Mouse (Mus musculus) E14TG2a.4 (cell line): ENCODE data around the gene Pga5.

Source experiments
- H3K27me3 ChIP-seq: 2 replicates; pipeline ENCODE4 v1.6.1; 2014; ENCODE audit warnings: low read length, control low read depth; ENCODE audit not compliant: insufficient read depth
- H3K36me3 ChIP-seq: 2 replicates; pipeline ENCODE4 v1.6.1; 2014; ENCODE audit warnings: low read length, control low read depth; ENCODE audit not compliant: insufficient read depth
- H3K4me1 ChIP-seq: replicated peaks from 2 replicates; pipeline ENCODE4 v1.6.1; 2014; ENCODE audit warnings: low read depth, low read length, control low read depth
- H3K4me3 ChIP-seq: replicated peaks from 2 replicates; pipeline ENCODE4 v1.5.1; 2014; ENCODE audit warnings: mild to moderate bottlenecking, low read length
- H3K9me3 ChIP-seq: 2 replicates; pipeline ENCODE4 v1.6.1; 2014; ENCODE audit warnings: low read length, control low read depth
- CTCF ChIP-seq: conservative IDR thresholded peaks from 2 replicates; pipeline ENCODE4 v1.5.1; 2014; ENCODE audit warnings: low read length
- NANOG ChIP-seq: IDR thresholded peaks from 2 replicates; pipeline ENCODE4 v1.6.1; 2014; ENCODE audit warnings: borderline replicate concordance, low read length, mixed read lengths
- POU5F1 ChIP-seq: IDR thresholded peaks from 2 replicates; pipeline ENCODE4 v1.6.1; 2014; ENCODE audit warnings: low read length, borderline replicate concordance

Pga5 gene

GRCm38 (mm10) chr19:10677915-10678771 lies at the start of gene Pga5:
TSS of gene Pga5 (minus strand) at chr19:10678071.
- H3K9me3 ChIP-seq, result no peaks in the 10 kb centered on the region
- peaks cover 50% of the 10 kb centered on the region for H3K4me1 ChIP-seq
- TF ChIP-seq CTCF (peak; percentile 91), POU5F1 (no peak), NANOG (no peak)

GRCm38 (mm10) chr19:10724629-10725363 lies 46.9 kb upstream of the Pga5 start:
- H3K36me3 ChIP-seq, result no peaks in the 10 kb centered on the region
- peaks cover 16% of the 10 kb centered on the region; the same call in 1 of the 2 replicates for H3K27me3 ChIP-seq
- no peaks in the 10 kb centered on the region for H3K9me3 ChIP-seq
- no peak for TF ChIP-seq CTCF
- no peak for TF ChIP-seq NANOG
- TF ChIP-seq POU5F1, result no peak
- no peak overlapping the region for H3K4me3 ChIP-seq
- H3K4me1 ChIP-seq, result peaks cover 41% of the 10 kb centered on the region

More at GRCm38 (mm10) chr19:10677915-10678771, at the start of gene Pga5:
- H3K27me3 ChIP-seq, result peaks cover 23% of the 10 kb centered on the region
- H3K36me3 ChIP-seq, result no peaks in the 10 kb centered on the region
- no peak within 1 kb of the TSS for H3K4me3 ChIP-seq

GRCm38 (mm10) chr19:10723649-10724048 lies 45.8 kb upstream of the Pga5 start:
- 0 out of 2 replicates have a peak overlapping the region, but pooled peaks have one; percentile 35 for H3K4me3 ChIP-seq
- TF ChIP-seq CTCF (no peak), NANOG (no peak), POU5F1 (no peak)

GRCm38 (mm10) chr19:10723084-10723483 lies 45.2 kb upstream of the Pga5 start:
- Histone ChIP-seq H3K36me3 (no peaks in the 10 kb centered on the region), H3K4me3 (peak overlapping the region; percentile 35; the same call in 1 of the 2 replicates), H3K27me3 (peaks cover 16% of the 10 kb centered on the region; the same call in 1 of the 2 replicates), H3K9me3 (no peaks in the 10 kb centered on the region), H3K4me1 (peaks cover 46% of the 10 kb centered on the region)
- no peak for TF ChIP-seq NANOG
- TF ChIP-seq CTCF, result no peak
- no peak for TF ChIP-seq POU5F1

More at GRCm38 (mm10) chr19:10723649-10724048, 45.8 kb upstream of the Pga5 start:
- Histone ChIP-seq H3K27me3 (peaks cover 16% of the 10 kb centered on the region; the same call in 1 of the 2 replicates), H3K4me1 (peaks cover 46% of the 10 kb centered on the region), H3K36me3 (no peaks in the 10 kb centered on the region), H3K9me3 (no peaks in the 10 kb centered on the region)

- H3K4me3 ChIP-seq, result no peak overlapping the region
These were observed 43.2 kb upstream of the Pga5 start for GRCm38 (mm10) chr19:10721064-10721463.

GRCm38 (mm10) chr19:10720524-10720923 lies 42.7 kb upstream of the Pga5 start:
- TF ChIP-seq POU5F1, result no peak
- no peak for TF ChIP-seq CTCF
- peaks cover 48% of the 10 kb centered on the region for H3K4me1 ChIP-seq
- H3K36me3 ChIP-seq, result no peaks in the 10 kb centered on the region
- H3K9me3 ChIP-seq, result no peaks in the 10 kb centered on the region
- no peak overlapping the region for H3K4me3 ChIP-seq
- H3K27me3 ChIP-seq, result peaks cover 8% of the 10 kb centered on the region; the same call in 1 of the 2 replicates

More at GRCm38 (mm10) chr19:10721064-10721463, 43.2 kb upstream of the Pga5 start:
- Histone ChIP-seq H3K27me3 (peaks cover 13% of the 10 kb centered on the region; the same call in 1 of the 2 replicates), H3K36me3 (no peaks in the 10 kb centered on the region), H3K4me1 (peaks cover 46% of the 10 kb centered on the region), H3K9me3 (no peaks in the 10 kb centered on the region)
- no peak for TF ChIP-seq CTCF

- Histone ChIP-seq H3K9me3 (no peaks in the 10 kb centered on the region), H3K27me3 (peaks cover 7% of the 10 kb centered on the region; the same call in 1 of the 2 replicates), H3K4me1 (peaks cover 45% of the 10 kb centered on the region), H3K4me3 (no peak overlapping the region), H3K36me3 (no peaks in the 10 kb centered on the region)
- no peak for TF ChIP-seq POU5F1
- peak; percentile 5; the same call in 1 of the 2 replicates for TF ChIP-seq NANOG
These were observed 41.9 kb upstream of the Pga5 start for GRCm38 (mm10) chr19:10719751-10720150.

GRCm38 (mm10) chr19:10718251-10718775 lies 40.4 kb upstream of the Pga5 start:
- Histone ChIP-seq H3K27me3 (peaks cover 6% of the 10 kb centered on the region; the same call in 1 of the 2 replicates), H3K4me1 (peaks cover 34% of the 10 kb centered on the region), H3K4me3 (no peak overlapping the region), H3K36me3 (peaks cover 11% of the 10 kb centered on the region), H3K9me3 (no peaks in the 10 kb centered on the region)
- TF ChIP-seq NANOG (no peak), POU5F1 (no peak), CTCF (no peak)
